Mouse (Mus musculus) left cerebral cortex, postnatal 10 days (tissue): ENCODE measurements around the gene Gm16503. TPM values are rescaled to one million over a fixed set of nuclear protein-coding genes. Genes with fewer than 3 reads are reported as not detected.

Source experiments
- DNase-seq, 2 experiments: peaks; one replicate each; pipeline ENCODE4 v3.0.0; 2021 to 2022; ENCODE audit warnings: low spot score in 2 of 2, mixed read lengths in 1 of 2; ENCODE audit errors: extremely low spot score in 1 of 2
- intact Hi-C: fragments of 180-260 bp; cut with DNase I; formaldehyde crosslinking; loops from one replicate; pipeline ENCODE4 v1.15.1; 2025
- total RNA-seq, 2 experiments: library from RNA; stranded (reverse); gene quantifications; 2 replicates each; pipeline ENCODE4 v1.2.3; 2021

Gene Gm16503
- total RNA-seq, 2 experiments from 2014 or later: 0.51 to 0.79 TPM

- intact Hi-C loops: loop anchor here (5.0 kb wide), 1 partner anchor 69 kb away; no protein-coding TSS in a partner anchor
- DNase-seq: no peak
Measured at GRCm38 (mm10) chr4:147586511-147587473, 46.8 kb downstream of the Gm16503 start.

Other genes starting within 250 kb of the Gm16503 start
- under 1 TPM; 0.19 to 0.30 TPM for gene Zfp988, start 234.5 kb upstream of the Gm16503 start, total RNA-seq
- gene Zfp978, start 178.9 kb upstream of the Gm16503 start, total RNA-seq: not detected
- 1 to 10 TPM; 3.4 to 6.6 TPM for gene Zfp982, start 47.8 kb upstream of the Gm16503 start, total RNA-seq
- gene Zfp985, start 13.1 kb downstream of the Gm16503 start, total RNA-seq: under 1 TPM in 1 of 2 experiments, not detected in 1; 0.12 TPM
- gene Zfp979, start 102.3 kb downstream of the Gm16503 start, total RNA-seq: 1 to 10 TPM in 1 of 2 experiments, under 1 TPM in 1; 0.54 to 1.1 TPM
- not detected for gene Zfp534, start 162.3 kb downstream of the Gm16503 start, total RNA-seq